Mouse (Mus musculus) thymus, adult 18-20 months (tissue): Measurements from ENCODE around the gene Gm28308.
A peak's percentile ranks its signal among the peaks of the same experiment; 100 is the strongest.

Source experiments
- DNase-seq, 2 experiments: peaks; one replicate each; pipeline ENCODE4 v3.0.0; 2022; ENCODE audit warnings: mixed read lengths in 2 of 2

The Gm28308 gene

GRCm38 (mm10) chr6:52203371-52204049 is 9.6 kb downstream of the Gm28308 start:
- DNase-seq, result no peak

GRCm38 (mm10) chr6:52203121-52203370 is 10.1 kb downstream of the Gm28308 start:
- no peak for DNase-seq

- no peak for DNase-seq
Measured at GRCm38 (mm10) chr6:52202362-52203120, 10.6 kb downstream of the Gm28308 start.

- no peak for DNase-seq
Measured at GRCm38 (mm10) chr6:52201269-52201668, 11.9 kb downstream of the Gm28308 start.

GRCm38 (mm10) chr6:52200751-52201250 is 12.3 kb downstream of the Gm28308 start:
- DNase-seq, result no peak

GRCm38 (mm10) chr6:52200073-52200750 is 12.9 kb downstream of the Gm28308 start:
- no peak for DNase-seq

GRCm38 (mm10) chr6:52197271-52197670 is 15.9 kb downstream of the Gm28308 start:
- DNase-seq, result no peak

GRCm38 (mm10) chr6:52196811-52197210 is 16.3 kb downstream of the Gm28308 start:
- no peak for DNase-seq

- no peak for DNase-seq
Measured at GRCm38 (mm10) chr6:52194690-52195089, 18.4 kb downstream of the Gm28308 start.

GRCm38 (mm10) chr6:52191860-52192550 is 21.1 kb downstream of the Gm28308 start:
- peak; percentile 63 to 69 for DNase-seq

- DNase-seq, result no peak
Measured at GRCm38 (mm10) chr6:52190906-52191810, 22.0 kb downstream of the Gm28308 start, which contains the start of gene Hoxa4. Gene Hoxa4, minus strand, starts transcription at chr6:52191753.

GRCm38 (mm10) chr6:52190410-52190809 is 22.7 kb downstream of the Gm28308 start:
- no peak for DNase-seq

GRCm38 (mm10) chr6:52189909-52190308 is 23.2 kb downstream of the Gm28308 start:
- no peak for DNase-seq

- no peak for DNase-seq
Measured at GRCm38 (mm10) chr6:52189172-52189591, 24.0 kb downstream of the Gm28308 start.

GRCm38 (mm10) chr6:52186500-52186899 is 26.6 kb downstream of the Gm28308 start:
- DNase-seq, result no peak

GRCm38 (mm10) chr6:52185834-52186233 is 27.3 kb downstream of the Gm28308 start:
- no peak for DNase-seq

GRCm38 (mm10) chr6:52185222-52185621 is 27.9 kb downstream of the Gm28308 start:
- DNase-seq, result no peak

GRCm38 (mm10) chr6:52184668-52185067 is 28.5 kb downstream of the Gm28308 start:
- no peak for DNase-seq

GRCm38 (mm10) chr6:52183311-52184080 is 29.6 kb downstream of the Gm28308 start:
- no peak for DNase-seq

- DNase-seq, result no peak
Measured at GRCm38 (mm10) chr6:52182793-52183192, 30.3 kb downstream of the Gm28308 start.

- no peak for DNase-seq
Measured at GRCm38 (mm10) chr6:52182030-52182429, 31.1 kb downstream of the Gm28308 start.
